Mouse (Mus musculus) cerebellum, adult 2 months (tissue): ENCODE results near the gene Slco2b1. TPM values are rescaled to one million over a fixed set of nuclear protein-coding genes. Genes with fewer than 3 reads are reported as not detected.
A peak's percentile ranks its signal among the peaks of the same experiment; 100 is the strongest.
"Not testable (repeated sequence)": the region's sequence is repeated elsewhere in the genome, so short reads cannot be mapped to it uniquely, and the experiment has no call there.

ENCODE experiments used
- DNase-seq, 2 experiments: peaks; one replicate each; pipeline ENCODE4 v3.0.0; 2021
- H3K27ac ChIP-seq: fragments of 200-500 bp; 2 replicates; pipeline ENCODE4 v1.5.1; 2012; ENCODE audit warnings: low read length, control low read depth, inconsistent platforms; ENCODE audit not compliant: insufficient read depth
- H3K27me3 ChIP-seq: fragments of 200-500 bp; 2 replicates; pipeline ENCODE4 v1.6.1; 2012; ENCODE audit warnings: inconsistent platforms, mild to moderate bottlenecking, low read length, moderate library complexity; ENCODE audit not compliant: control insufficient read depth, insufficient read depth
- H3K4me1 ChIP-seq: fragments of 200-500 bp; 2 replicates; pipeline ENCODE4 v1.6.1; 2011; ENCODE audit warnings: low read length; ENCODE audit not compliant: control insufficient read depth, insufficient read depth
- H3K4me3 ChIP-seq: fragments of 200-500 bp; replicated peaks from 2 replicates; pipeline ENCODE3; 2011; ENCODE audit warnings: mild to moderate bottlenecking, low read depth, low read length, control low read depth; ENCODE audit not compliant: insufficient read depth
- CTCF ChIP-seq: fragments of 200-500 bp; IDR thresholded peaks from 2 replicates; pipeline ENCODE4 v1.5.1; 2011; ENCODE audit warnings: low read depth, mild to moderate bottlenecking, control low read depth, low read length, moderate library complexity, borderline replicate concordance; ENCODE audit not compliant: insufficient read depth
- POLR2A ChIP-seq: fragments of 200-500 bp; IDR thresholded peaks from 2 replicates; pipeline ENCODE4 v1.6.1; 2011; ENCODE audit warnings: low read length, control low read depth, borderline replicate concordance; ENCODE audit not compliant: insufficient read depth
- WGBS: fragments of 180-500 bp; shearing (Covaris S2); methylation state at CpG from one replicate; pipeline ENCODE4 v1.1.7; 2018; 5-methylcytosine and 5-hydroxymethylcytosine counted together
- polyA plus RNA-seq: library from polyadenylated mRNA; depleted of rRNA; stranded (reverse); fragments of >200 nt; gene quantifications from 2 replicates; pipeline ENCODE4 v1.2.3, GENCODE M21; 2012; rRNA removed

Slco2b1 gene
- 8.1 and 9.4 TPM in 2 replicates for polyA plus RNA-seq

GRCm38 (mm10) chr7:99711166-99711565 lies at the start of gene Slco2b1:
Gene Slco2b1 (minus strand): TSS chr7:99711340.
- H3K27me3 ChIP-seq = no peaks in the 10 kb centered on the region
- 88% methylated on average over 8 of the region's 8 CpGs for WGBS
- DNase-seq = no peak
- no peak within 1 kb of the TSS for H3K4me3 ChIP-seq
- H3K27ac ChIP-seq = no peak within 1 kb of the TSS
- H3K4me1 ChIP-seq = peaks cover 19% of the 10 kb centered on the region
- no peak for TF ChIP-seq POLR2A
- no peak for TF ChIP-seq CTCF

- H3K4me3 ChIP-seq = no peak overlapping the region
- TF ChIP-seq POLR2A (no peak), CTCF (no peak)
- no peak overlapping the region for H3K27ac ChIP-seq
- 20% methylated on average over 9 of the region's 9 CpGs for WGBS
- H3K27me3 ChIP-seq = no peaks in the 10 kb centered on the region
- DNase-seq = no peak
- no peaks in the 10 kb centered on the region for H3K4me1 ChIP-seq
Observed at GRCm38 (mm10) chr7:99739276-99739675, 28.1 kb upstream of the Slco2b1 start.

GRCm38 (mm10) chr7:99735491-99735890 lies 24.4 kb upstream of the Slco2b1 start:
- DNase-seq, H3K27ac ChIP-seq, H3K4me3 ChIP-seq, H3K4me1 ChIP-seq, H3K27me3 ChIP-seq: not testable (repeated sequence)
- WGBS = 91% methylated on average over 9 of the region's 9 CpGs

GRCm38 (mm10) chr7:99734612-99735011 lies 23.5 kb upstream of the Slco2b1 start:
- DNase-seq = no peak
- 97% methylated on average over 2 of the region's 2 CpGs for WGBS
- no peaks in the 10 kb centered on the region for H3K4me1 ChIP-seq
- no peak overlapping the region for H3K4me3 ChIP-seq
- no peak for TF ChIP-seq CTCF
- TF ChIP-seq POLR2A = no peak
- no peaks in the 10 kb centered on the region for H3K27me3 ChIP-seq
- H3K27ac ChIP-seq = no peak overlapping the region

GRCm38 (mm10) chr7:99729973-99730372 lies 18.8 kb upstream of the Slco2b1 start, which contains the start of gene Olfr520:
Gene Olfr520 (plus strand): TSS chr7:99730273.
- no peak for TF ChIP-seq CTCF
- TF ChIP-seq POLR2A = no peak
- 90% methylated on average over 2 of the region's 2 CpGs for WGBS

GRCm38 (mm10) chr7:99716536-99716935 lies 5.4 kb upstream of the Slco2b1 start:
- Histone ChIP-seq H3K4me1 (no peaks in the 10 kb centered on the region), H3K4me3 (no peak overlapping the region), H3K27ac (no peak overlapping the region), H3K27me3 (no peaks in the 10 kb centered on the region)
- no peak for DNase-seq
- 85% methylated on average over 2 of the region's 2 CpGs for WGBS
- TF ChIP-seq POLR2A (no peak), CTCF (no peak)

More at GRCm38 (mm10) chr7:99729973-99730372, 18.8 kb upstream of the Slco2b1 start, which contains the start of gene Olfr520:
- Histone ChIP-seq H3K27ac (no peak within 1 kb of the TSS), H3K4me3 (no peak within 1 kb of the TSS), H3K27me3 (no peaks in the 10 kb centered on the region), H3K4me1 (no peaks in the 10 kb centered on the region)
- DNase-seq = no peak

GRCm38 (mm10) chr7:99712431-99712830 lies 1.3 kb upstream of the Slco2b1 start:
- DNase-seq = no peak
- Histone ChIP-seq H3K27me3 (no peaks in the 10 kb centered on the region), H3K4me3 (no peak overlapping the region), H3K27ac (no peak overlapping the region), H3K4me1 (peaks cover 15% of the 10 kb centered on the region)
- WGBS = 86% methylated on average over 4 of the region's 4 CpGs
- TF ChIP-seq CTCF (no peak), POLR2A (no peak)

GRCm38 (mm10) chr7:99710476-99710875 lies 664 bp downstream of the Slco2b1 start:
- Histone ChIP-seq H3K27me3 (no peaks in the 10 kb centered on the region), H3K27ac (no peak overlapping the region)
- TF ChIP-seq CTCF (peak; percentile 93), POLR2A (no peak)

More at GRCm38 (mm10) chr7:99710476-99710875, 664 bp downstream of the Slco2b1 start:
- H3K4me3 ChIP-seq = no peak overlapping the region
- H3K4me1 ChIP-seq = peaks cover 19% of the 10 kb centered on the region
- 15% methylated on average over 1 of the region's 1 CpGs for WGBS
- peak; percentile 42 to 75 for DNase-seq
